Mouse (Mus musculus) cerebellum, adult 2 months (tissue): ENCODE data around the gene Galk1. TPM values are rescaled to one million over a fixed set of nuclear protein-coding genes. Genes with fewer than 3 reads are reported as not detected.

Source experiments
- DNase-seq, 2 experiments: peaks; one replicate each; pipeline ENCODE4 v3.0.0; 2021
- H3K27ac ChIP-seq: fragments of 200-500 bp; 2 replicates; pipeline ENCODE4 v1.5.1; 2012; ENCODE audit warnings: low read length, control low read depth, inconsistent platforms; ENCODE audit not compliant: insufficient read depth
- H3K27me3 ChIP-seq: fragments of 200-500 bp; 2 replicates; pipeline ENCODE4 v1.6.1; 2012; ENCODE audit warnings: inconsistent platforms, mild to moderate bottlenecking, low read length, moderate library complexity; ENCODE audit not compliant: control insufficient read depth, insufficient read depth
- H3K4me1 ChIP-seq: fragments of 200-500 bp; 2 replicates; pipeline ENCODE4 v1.6.1; 2011; ENCODE audit warnings: low read length; ENCODE audit not compliant: control insufficient read depth, insufficient read depth
- H3K4me3 ChIP-seq: fragments of 200-500 bp; replicated peaks from 2 replicates; pipeline ENCODE3; 2011; ENCODE audit warnings: mild to moderate bottlenecking, low read depth, low read length, control low read depth; ENCODE audit not compliant: insufficient read depth
- CTCF ChIP-seq: fragments of 200-500 bp; IDR thresholded peaks from 2 replicates; pipeline ENCODE4 v1.5.1; 2011; ENCODE audit warnings: low read depth, mild to moderate bottlenecking, control low read depth, low read length, moderate library complexity, borderline replicate concordance; ENCODE audit not compliant: insufficient read depth
- POLR2A ChIP-seq: fragments of 200-500 bp; IDR thresholded peaks from 2 replicates; pipeline ENCODE4 v1.6.1; 2011; ENCODE audit warnings: low read length, control low read depth, borderline replicate concordance; ENCODE audit not compliant: insufficient read depth
- WGBS: fragments of 180-500 bp; shearing (Covaris S2); methylation state at CpG from one replicate; pipeline ENCODE4 v1.1.7; 2018; 5-methylcytosine and 5-hydroxymethylcytosine counted together
- polyA plus RNA-seq: library from polyadenylated mRNA; depleted of rRNA; stranded (reverse); fragments of >200 nt; gene quantifications from 2 replicates; pipeline ENCODE4 v1.2.3, GENCODE M21; 2012

Gene Galk1
- polyA plus RNA-seq, 1 experiment = 14.8 TPM

- Histone ChIP-seq H3K4me3 (no peak overlapping the region), H3K27me3 (no peaks in the 10 kb centered on the region), H3K4me1 (peaks cover 27% of the 10 kb centered on the region), H3K27ac (no peak overlapping the region)
- DNase-seq = peak; percentile 47 to 49
- TF ChIP-seq POLR2A (no peak), CTCF (peak; percentile 16; the same call in 1 of the 2 replicates)
- 17% methylated on average over 54 of the region's 54 CpGs for WGBS
Observed at GRCm38 (mm10) chr11:116004840-116005700, 7.4 kb downstream of the Galk1 start.

GRCm38 (mm10) chr11:116004186-116004823, 8.2 kb downstream of the Galk1 start:
- Histone ChIP-seq H3K27me3 (no peaks in the 10 kb centered on the region), H3K27ac (no peak overlapping the region), H3K4me1 (peaks cover 23% of the 10 kb centered on the region), H3K4me3 (no peak overlapping the region)
- no peak for TF ChIP-seq POLR2A
- no peak for TF ChIP-seq CTCF
- DNase-seq = no peak
- 73% methylated on average over 8 of the region's 8 CpGs for WGBS

GRCm38 (mm10) chr11:116002894-116003293, 9.6 kb downstream of the Galk1 start:
- 89% methylated on average over 3 of the region's 3 CpGs for WGBS
- Histone ChIP-seq H3K4me1 (peaks cover 17% of the 10 kb centered on the region), H3K4me3 (no peak overlapping the region), H3K27me3 (no peaks in the 10 kb centered on the region), H3K27ac (no peak overlapping the region)
- DNase-seq = no peak
- no peak for TF ChIP-seq CTCF
- TF ChIP-seq POLR2A = no peak

- peaks cover 16% of the 10 kb centered on the region for H3K4me1 ChIP-seq
- no peak for DNase-seq
- WGBS = 65% methylated on average over 6 of the region's 6 CpGs
- no peak overlapping the region for H3K27ac ChIP-seq
- H3K4me3 ChIP-seq = no peak overlapping the region
- H3K27me3 ChIP-seq = no peaks in the 10 kb centered on the region
- TF ChIP-seq CTCF (no peak), POLR2A (no peak)
Observed at GRCm38 (mm10) chr11:116001725-116002124, 10.8 kb downstream of the Galk1 start.

- TF ChIP-seq POLR2A = no peak
- no peak for TF ChIP-seq CTCF
- 78% methylated on average over 10 of the region's 10 CpGs for WGBS
- no peak for DNase-seq
Observed at GRCm38 (mm10) chr11:116000607-116001006, 11.9 kb downstream of the Galk1 start.

GRCm38 (mm10) chr11:115999538-116000143, 12.9 kb downstream of the Galk1 start:
- Histone ChIP-seq H3K27me3 (no peaks in the 10 kb centered on the region), H3K4me3 (no peak overlapping the region), H3K27ac (no peak overlapping the region), H3K4me1 (peaks cover 10% of the 10 kb centered on the region; the same call in 1 of the 2 replicates)
- no peak for TF ChIP-seq POLR2A
- peak; percentile 67 for TF ChIP-seq CTCF
- peak; percentile 71 to 84 for DNase-seq
- WGBS = 13% methylated on average over 14 of the region's 14 CpGs

More at GRCm38 (mm10) chr11:116000607-116001006, 11.9 kb downstream of the Galk1 start:
- no peaks in the 10 kb centered on the region for H3K27me3 ChIP-seq
- H3K4me3 ChIP-seq = no peak overlapping the region
- H3K4me1 ChIP-seq = peaks cover 15% of the 10 kb centered on the region
- H3K27ac ChIP-seq = no peak overlapping the region

- Histone ChIP-seq H3K27me3 (no peaks in the 10 kb centered on the region), H3K4me3 (no peak overlapping the region), H3K27ac (no peak overlapping the region), H3K4me1 (peaks cover 10% of the 10 kb centered on the region; the same call in 1 of the 2 replicates)
- DNase-seq = no peak
- WGBS = 85% methylated on average over 7 of the region's 7 CpGs
- TF ChIP-seq POLR2A = no peak
- TF ChIP-seq CTCF = no peak
Observed at GRCm38 (mm10) chr11:115999027-115999426, 13.5 kb downstream of the Galk1 start.
